Mouse (Mus musculus) embryo, embryonic 11.5 days (tissue): ENCODE measurements around the gene Slc2a9.
A peak's percentile ranks its signal among the peaks of the same experiment; 100 is the strongest.

ENCODE experiments used
- DNase-seq: peaks from one replicate; pipeline ENCODE4 v3.0.0-alpha.2; 2012; ENCODE audit warnings: low read depth, low spot score

Gene Slc2a9

GRCm38 (mm10) chr5:38469891-38470578 is 32.9 kb downstream of the Slc2a9 start:
- DNase-seq, result peak; percentile 68

DNA sequence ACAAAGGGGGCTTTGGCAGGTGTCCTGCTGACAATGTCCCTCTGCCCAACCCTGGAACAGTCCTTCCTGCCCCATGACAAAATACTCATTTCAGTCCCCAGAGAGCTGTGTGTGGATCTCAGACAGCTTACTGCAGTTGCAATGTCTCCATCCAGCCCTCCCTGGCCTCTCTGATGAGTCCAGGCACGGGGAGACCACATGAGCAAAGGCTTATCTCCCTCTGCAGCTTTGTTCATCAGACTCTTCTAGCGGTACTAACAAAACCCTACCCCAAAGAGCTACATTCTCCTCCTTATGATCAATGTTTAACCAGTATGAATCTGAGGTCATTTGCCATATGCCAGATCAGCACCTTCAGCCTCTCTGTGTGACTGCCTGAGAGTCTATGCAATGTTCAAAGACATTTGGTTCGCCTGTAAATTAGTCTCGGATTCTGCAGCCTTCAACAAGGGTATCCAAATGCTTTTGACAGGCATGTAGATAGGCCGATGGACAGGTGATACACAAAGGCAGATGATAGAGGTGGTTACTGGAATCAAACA is 36.3 kb downstream of the Slc2a9 start:
- DNase-seq, result no peak

DNA sequence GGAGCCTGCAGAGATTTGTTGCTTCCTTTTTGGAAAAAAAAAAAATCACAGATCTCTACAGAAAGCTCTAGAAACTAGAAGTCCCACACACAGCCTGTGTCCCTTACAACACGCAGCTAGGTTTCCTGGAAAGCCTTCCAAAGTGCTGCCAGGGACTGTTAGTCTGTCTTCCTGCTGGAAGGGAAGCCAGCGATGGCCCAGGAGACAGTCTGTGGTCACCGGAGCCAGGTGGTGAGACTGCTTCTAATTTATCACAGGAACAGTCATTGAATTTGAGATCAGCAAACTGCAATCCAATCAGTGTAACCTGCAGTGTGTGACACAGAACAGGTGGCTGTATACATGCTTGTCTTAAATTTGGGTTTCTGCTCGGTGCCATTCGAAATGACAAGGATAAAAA is 41.7 kb downstream of the Slc2a9 start:
- DNase-seq, result no peak

GRCm38 (mm10) chr5:38450936-38451335 is 52.0 kb downstream of the Slc2a9 start:
- DNase-seq, result no peak

GRCm38 (mm10) chr5:38449607-38450006 is 53.3 kb downstream of the Slc2a9 start:
- DNase-seq, result no peak

DNA sequence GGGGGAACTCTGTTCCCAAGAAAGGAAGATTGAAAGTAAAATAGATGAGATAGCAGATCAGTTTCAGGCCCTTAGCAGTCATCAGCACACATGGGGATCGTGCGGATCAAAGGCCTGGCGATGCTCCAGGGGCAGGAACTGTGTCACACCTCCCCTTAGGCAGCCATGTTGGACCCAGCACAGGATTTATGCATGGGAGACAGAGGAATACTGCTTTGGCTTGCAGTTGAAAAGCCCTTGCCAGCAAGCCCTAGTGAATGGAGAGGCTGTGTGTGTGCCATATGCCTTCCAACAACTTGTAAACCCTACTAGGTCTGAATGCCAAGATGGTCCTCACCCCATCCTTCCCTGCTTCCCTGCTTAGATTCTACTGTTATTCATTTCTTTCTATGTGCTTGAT is 54.8 kb downstream of the Slc2a9 start:
- DNase-seq, result no peak

- DNase-seq, result no peak
Observed at GRCm38 (mm10) chr5:38446316-38446975, 56.5 kb downstream of the Slc2a9 start.

GRCm38 (mm10) chr5:38441088-38441839 is 61.7 kb downstream of the Slc2a9 start:
- no peak for DNase-seq

DNA sequence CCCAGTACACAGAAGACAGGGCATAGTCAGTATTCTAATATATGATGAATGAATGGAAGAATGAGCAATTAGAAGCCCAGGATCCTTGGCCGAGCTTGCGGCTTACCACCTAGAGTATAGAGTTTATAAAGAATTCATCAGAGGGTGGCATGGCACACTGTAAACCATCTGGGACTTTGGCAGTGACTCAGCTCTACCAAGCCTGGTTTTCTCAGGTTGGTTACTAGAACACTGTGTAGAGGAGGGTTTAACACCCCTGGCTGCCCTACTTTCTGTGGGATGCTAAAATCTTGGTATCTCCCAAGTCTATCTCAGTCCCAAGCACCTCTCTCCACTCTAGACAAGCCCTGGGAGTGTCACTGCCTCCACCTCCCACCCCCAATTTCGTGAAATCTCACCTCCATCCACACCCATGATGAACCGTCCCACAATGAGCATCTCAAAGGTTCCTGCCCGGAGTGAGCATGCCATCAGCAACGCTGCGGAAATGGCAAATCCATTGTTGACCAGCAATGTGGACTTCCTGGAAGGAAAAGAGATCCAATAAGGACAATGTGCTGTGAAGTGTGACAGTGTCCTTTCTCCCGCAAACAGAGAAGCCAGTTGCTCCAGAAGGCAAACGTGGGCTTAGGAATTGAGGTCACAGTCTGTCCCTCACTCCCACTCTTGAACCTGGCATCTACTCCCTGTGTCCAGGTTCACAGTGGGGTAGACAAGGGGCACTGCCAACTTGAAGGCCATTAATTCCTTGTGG is 62.5 kb downstream of the Slc2a9 start:
- DNase-seq, result no peak

DNA sequence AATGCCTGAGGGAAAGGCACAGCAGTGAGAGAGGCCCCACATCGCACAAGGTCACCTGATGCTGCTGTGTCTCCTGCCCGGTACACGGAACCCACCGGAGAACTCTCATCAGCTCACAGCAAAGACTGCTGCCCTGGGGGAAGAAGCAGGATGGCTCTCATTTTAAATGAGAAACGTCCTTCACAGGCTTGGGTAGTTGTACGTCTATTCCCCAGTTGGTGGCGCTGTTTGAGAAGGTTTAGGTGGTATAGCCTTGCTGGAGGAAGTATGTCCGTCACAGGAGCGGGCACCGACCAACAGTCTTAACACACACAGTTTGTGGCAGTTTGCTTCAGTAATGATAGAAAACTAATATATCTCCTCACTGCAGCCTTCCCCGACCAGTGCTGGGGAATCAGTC is 66.3 kb downstream of the Slc2a9 start:
- no peak for DNase-seq

DNA sequence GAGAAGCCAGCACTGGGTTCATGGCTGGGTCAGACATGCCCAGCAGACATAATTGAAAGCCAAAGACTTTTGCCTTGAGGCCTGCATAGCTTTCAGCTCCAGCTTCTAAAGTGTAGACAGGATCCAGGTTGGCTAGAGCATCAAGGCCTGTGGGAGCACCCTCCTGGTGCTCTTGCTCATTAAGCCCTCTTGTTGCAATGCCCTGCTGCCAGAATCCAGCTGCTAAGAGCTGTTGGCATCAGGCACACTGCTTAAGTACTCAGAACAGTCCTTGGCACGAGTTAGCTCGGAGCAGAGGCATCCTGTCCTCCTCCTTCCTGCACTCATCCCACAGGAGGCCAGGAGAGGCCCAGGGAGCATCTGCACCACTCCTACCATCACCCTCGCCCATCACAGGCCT is 68.1 kb downstream of the Slc2a9 start:
- no peak for DNase-seq

DNA sequence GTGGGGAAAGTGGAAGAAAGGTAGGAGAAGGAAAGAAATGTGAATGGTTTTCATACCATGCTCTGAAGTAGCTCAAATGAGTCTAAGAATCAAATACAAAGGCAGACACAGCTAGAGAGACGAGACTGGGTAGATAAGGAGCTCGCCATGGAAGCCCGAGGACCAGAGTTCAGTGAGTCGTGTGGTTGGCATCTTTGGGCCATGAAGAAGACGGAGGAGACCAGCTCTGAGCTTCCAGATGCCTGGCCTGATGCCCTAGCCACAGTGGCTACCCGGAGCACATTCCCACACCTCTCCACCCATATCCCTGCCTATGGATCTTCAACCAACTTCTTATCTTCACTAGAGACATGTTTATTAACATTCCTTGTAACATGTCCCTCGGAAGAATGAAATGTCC is 71.7 kb downstream of the Slc2a9 start:
- DNase-seq, result no peak

- no peak for DNase-seq
Observed at GRCm38 (mm10) chr5:38429106-38429505, 73.8 kb downstream of the Slc2a9 start.

GRCm38 (mm10) chr5:38427757-38428156 is 75.2 kb downstream of the Slc2a9 start:
- no peak for DNase-seq

DNA sequence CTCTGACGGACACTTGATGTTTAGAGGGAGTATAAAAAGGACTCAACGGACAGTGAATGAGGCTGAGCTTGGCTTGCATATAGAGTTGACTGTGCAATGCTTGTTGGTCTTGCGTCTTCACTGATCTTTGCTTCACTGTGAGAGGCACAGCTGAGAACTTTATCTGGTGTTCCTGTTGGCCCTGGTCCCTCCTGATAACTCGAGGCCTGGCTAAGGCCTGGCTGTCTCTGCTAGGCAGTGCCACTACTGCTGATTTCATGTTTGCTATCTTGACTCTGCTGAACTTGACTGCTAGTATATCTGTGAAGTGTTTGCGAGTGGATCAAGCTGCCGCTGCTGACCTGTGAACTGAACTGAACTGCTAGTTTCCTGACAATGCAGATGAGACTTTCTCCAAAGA is 77.4 kb downstream of the Slc2a9 start:
- peak; percentile 3 for DNase-seq

DNA sequence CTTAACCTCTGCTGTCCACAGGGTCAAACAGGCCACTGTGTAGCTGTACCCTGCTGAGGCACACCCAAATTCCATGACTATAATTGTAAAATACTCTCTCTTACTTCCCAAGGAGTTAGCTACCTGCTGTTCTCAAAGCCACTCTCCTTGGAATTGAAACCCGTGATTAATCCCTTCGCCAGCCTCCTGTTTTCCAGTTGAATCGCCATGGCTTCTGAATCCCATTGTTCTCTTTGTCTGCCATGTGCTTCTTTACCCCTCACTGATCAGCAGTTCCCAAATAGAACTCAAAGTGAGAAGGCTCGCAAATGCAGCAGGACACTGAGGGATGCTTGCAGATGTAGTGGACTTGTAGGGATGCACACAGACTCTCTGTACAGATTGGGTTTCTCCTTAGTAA is 80.5 kb downstream of the Slc2a9 start:
- DNase-seq, result no peak

GRCm38 (mm10) chr5:38418799-38419198 is 84.1 kb downstream of the Slc2a9 start:
- no peak for DNase-seq

GRCm38 (mm10) chr5:38403612-38404011 is 99.3 kb downstream of the Slc2a9 start:
- DNase-seq, result no peak

DNA sequence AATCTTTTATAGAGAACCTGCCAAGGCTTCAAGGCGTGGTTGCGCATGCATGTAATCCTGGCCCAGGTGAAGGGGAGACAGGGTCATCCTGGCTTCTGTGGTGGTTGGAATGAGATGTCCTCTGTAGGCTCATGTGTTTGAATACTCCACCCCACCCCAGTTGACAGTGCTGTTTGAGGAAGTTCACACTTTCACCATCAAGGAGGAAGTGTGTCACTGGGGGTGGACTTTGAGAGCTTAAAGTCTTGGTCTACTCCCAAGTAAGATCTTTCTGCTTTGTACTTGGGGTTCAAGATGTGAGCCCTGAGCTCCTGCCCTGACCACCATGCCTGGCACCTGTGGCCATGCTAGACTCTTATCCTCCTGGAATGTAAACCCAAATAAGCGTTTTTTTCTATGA is 100.7 kb downstream of the Slc2a9 start:
- DNase-seq, result no peak

- no peak for DNase-seq
Observed at GRCm38 (mm10) chr5:38388857-38389256, 114.1 kb downstream of the Slc2a9 start.

GRCm38 (mm10) chr5:38388420-38388823 is 114.5 kb downstream of the Slc2a9 start:
- no peak for DNase-seq

DNA sequence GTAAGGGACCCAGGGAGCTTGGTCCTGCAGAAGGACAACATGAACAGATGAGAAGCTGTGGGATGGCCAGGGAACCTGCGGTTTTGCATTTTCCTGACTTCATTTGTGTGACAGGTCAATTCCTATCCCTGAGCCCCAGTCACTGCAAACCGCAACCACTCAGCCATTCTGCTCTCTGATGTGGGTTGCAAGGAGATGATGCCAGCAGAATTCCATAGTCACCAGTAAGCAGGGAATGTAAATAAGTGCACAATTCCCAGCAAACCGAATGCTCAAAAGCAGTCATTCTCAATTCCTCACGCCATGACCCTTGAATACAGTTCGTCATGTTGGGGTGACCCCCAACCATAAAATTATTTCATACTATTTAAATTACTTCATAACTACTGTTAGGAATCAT is 123.0 kb downstream of the Slc2a9 start:
- DNase-seq, result no peak
